Mouse (Mus musculus) naive thymus-derived CD4-positive, alpha-beta T cell, adult 5 months (primary cell): Measurements from ENCODE around the gene Guk1. TPM values are rescaled to one million over a fixed set of nuclear protein-coding genes. Genes with fewer than 3 reads are reported as not detected.

Experiments used
- polyA plus RNA-seq: library from polyadenylated mRNA; unstranded; fragments of 100-300 nt; shearing (Covaris generic); gene quantifications from one replicate; pipeline ENCODE4 v1.2.1, GENCODE M21; 2017

The Guk1 gene
- polyA plus RNA-seq: 55.2 TPM

GRCm38 (mm10) chr11:59192059-59192386, at the start of gene Guk1:
Gene Guk1 (minus strand): TSS chr11:59192212.

GRCm38 (mm10) chr11:59228122-59228953, 36.3 kb upstream of the Guk1 start, which contains the start of gene Arf1:
Gene Arf1 (minus strand): TSS chr11:59228270.

GRCm38 (mm10) chr11:59208153-59208831, 16.3 kb upstream of the Guk1 start, which contains the start of gene 2310033P09Rik:
Gene 2310033P09Rik (plus strand): TSS chr11:59208321.

GRCm38 (mm10) chr11:59202081-59202995, 10.3 kb upstream of the Guk1 start, which contains the start of gene Mrpl55:
Gene Mrpl55 (plus strand): TSS chr11:59202486.

GRCm38 (mm10) chr11:59182864-59183331, 9.1 kb downstream of the Guk1 start, which contains the start of gene Gjc2:
Gene Gjc2 (minus strand): TSS chr11:59183213.

GRCm38 (mm10) chr11:59163255-59164236, 28.5 kb downstream of the Guk1 start, which contains the start of gene Iba57:
Gene Iba57 (minus strand): TSS chr11:59163739.

GRCm38 (mm10) chr11:59135904-59136452, 56.0 kb downstream of the Guk1 start, which contains the start of gene Obscn:
Gene Obscn (minus strand): TSS chr11:59136402.

Other genes starting within 250 kb of the Guk1 start
- 16.1 TPM for gene Hist3h2ba, start 243.3 kb downstream of the Guk1 start, polyA plus RNA-seq
- 34.0 TPM for gene Hist3h2a, start 237.5 kb downstream of the Guk1 start, polyA plus RNA-seq
- 0.36 TPM for gene Trim17, start 237.5 kb downstream of the Guk1 start, polyA plus RNA-seq
- 51.5 TPM for gene Trim11, start 214.1 kb downstream of the Guk1 start, polyA plus RNA-seq
- not detected for gene Obscn, start 55.8 kb downstream of the Guk1 start, polyA plus RNA-seq
- gene Iba57, start 28.5 kb downstream of the Guk1 start, polyA plus RNA-seq: 16.6 TPM
- not detected for gene Gjc2, start 9.0 kb downstream of the Guk1 start, polyA plus RNA-seq
- 29.3 TPM for gene Mrpl55, start 10.3 kb upstream of the Guk1 start, polyA plus RNA-seq
- gene 2310033P09Rik, start 16.1 kb upstream of the Guk1 start, polyA plus RNA-seq: 47.7 TPM
- gene Arf1, start 36.1 kb upstream of the Guk1 start, polyA plus RNA-seq: 578 TPM
- gene Wnt3a, start 98.5 kb upstream of the Guk1 start, polyA plus RNA-seq: not detected
- not detected for gene Wnt9a, start 114.7 kb upstream of the Guk1 start, polyA plus RNA-seq
- not detected for gene Prss38, start 183.4 kb upstream of the Guk1 start, polyA plus RNA-seq